Mouse (Mus musculus) lung, embryonic 16.5 days (tissue): ENCODE results near the gene Scgb1a1. TPM values are rescaled to one million over a fixed set of nuclear protein-coding genes. Genes with fewer than 3 reads are reported as not detected.

ENCODE experiments used
- ATAC-seq: fragments of 200-750 bp; cut with Nextera tagmentation; 2 replicates; pipeline ENCODE4 v1.8.0; 2017; ENCODE audit warnings: low read depth, mild to moderate bottlenecking, moderate library complexity
- H3K27ac ChIP-seq: fragments of 300-500 bp; sonication (generic); 2 replicates; pipeline ENCODE4 v1.5.1; 2014; ENCODE audit warnings: mild to moderate bottlenecking, control low read depth, low read length
- H3K27me3 ChIP-seq: fragments of 300-500 bp; sonication (generic); 2 replicates; pipeline ENCODE4 v1.6.1; 2014; ENCODE audit warnings: low read depth, low read length, mixed read lengths; ENCODE audit not compliant: control insufficient read depth, insufficient read depth
- H3K36me3 ChIP-seq: fragments of 300-500 bp; sonication (generic); 2 replicates; pipeline ENCODE4 v1.6.1; 2014; ENCODE audit warnings: low read length; ENCODE audit not compliant: control insufficient read depth, insufficient read depth
- H3K4me1 ChIP-seq: fragments of 300-500 bp; sonication (generic); replicated peaks from 2 replicates; pipeline ENCODE4 v1.6.1; 2014; ENCODE audit warnings: low read length, mixed read lengths; ENCODE audit not compliant: control insufficient read depth, insufficient read depth
- H3K4me2 ChIP-seq: fragments of 300-500 bp; sonication (generic); 2 replicates; pipeline ENCODE4 v1.6.1; 2014; ENCODE audit warnings: low read depth, low read length, control low read depth
- H3K4me3 ChIP-seq: fragments of 300-500 bp; sonication (generic); 2 replicates; pipeline ENCODE4 v1.5.1; 2014; ENCODE audit warnings: mild to moderate bottlenecking, low read length, control low read depth
- H3K9ac ChIP-seq: fragments of 300-500 bp; sonication (generic); 2 replicates; pipeline ENCODE4 v1.6.1; 2014; ENCODE audit warnings: low read length, control low read depth
- H3K9me3 ChIP-seq: fragments of 300-500 bp; sonication (generic); 2 replicates; pipeline ENCODE4 v1.6.1; 2016; ENCODE audit warnings: low read length; ENCODE audit not compliant: control insufficient read depth
- WGBS: fragments of 180-500 bp; shearing (Covaris S2); extraction: QIAGEN DNeasy Blood & Tissue Kit; methylation state at CpG from one replicate; pipeline ENCODE4 v1.1.7; 2014; 5-methylcytosine and 5-hydroxymethylcytosine counted together
- polyA plus RNA-seq: library from polyadenylated mRNA; unstranded; fragments of >200 nt; fragmentation: Nextera tagmentation; extraction: Ambion mirVana; gene quantifications from 2 replicates; pipeline ENCODE4 v1.2.1, GENCODE M21; 2015

Scgb1a1 gene
- polyA plus RNA-seq, 1 experiment from 2014 or later = 25.3 TPM

- Histone ChIP-seq H3K4me1 (peaks cover 31% of the 10 kb centered on the region), H3K9ac (no peak overlapping the region), H3K4me2 (no peak overlapping the region), H3K27me3 (no peaks in the 10 kb centered on the region), H3K36me3 (no peaks in the 10 kb centered on the region), H3K9me3 (no peaks in the 10 kb centered on the region), H3K4me3 (no peak overlapping the region), H3K27ac (peak overlapping the region; percentile 60)
- 58% methylated on average over 12 of the region's 12 CpGs for WGBS
- ATAC-seq = no peak
These were observed 13.9 kb downstream of the Scgb1a1 start for GRCm38 (mm10) chr19:9073776-9074411.

- no peaks in the 10 kb centered on the region for H3K27me3 ChIP-seq
- peaks cover 31% of the 10 kb centered on the region for H3K4me1 ChIP-seq
- no peak overlapping the region for H3K4me2 ChIP-seq
- ATAC-seq = no peak
- no peak overlapping the region for H3K4me3 ChIP-seq
- peak overlapping the region; percentile 86 for H3K27ac ChIP-seq
- WGBS = 42% methylated on average over 2 of the region's 2 CpGs
- H3K9me3 ChIP-seq = no peaks in the 10 kb centered on the region
- no peaks in the 10 kb centered on the region for H3K36me3 ChIP-seq
- H3K9ac ChIP-seq = no peak overlapping the region
These were observed 15.6 kb downstream of the Scgb1a1 start for GRCm38 (mm10) chr19:9072157-9072530.

- peaks cover 31% of the 10 kb centered on the region for H3K4me1 ChIP-seq
- WGBS = 34% methylated on average over 7 of the region's 7 CpGs
These were observed 16.2 kb downstream of the Scgb1a1 start for GRCm38 (mm10) chr19:9071456-9072156.

GRCm38 (mm10) chr19:9070316-9070715 is 17.4 kb downstream of the Scgb1a1 start:
- Histone ChIP-seq H3K36me3 (no peaks in the 10 kb centered on the region), H3K9me3 (no peaks in the 10 kb centered on the region), H3K4me1 (peaks cover 41% of the 10 kb centered on the region), H3K27ac (peak overlapping the region; percentile 86), H3K9ac (no peak overlapping the region), H3K27me3 (no peaks in the 10 kb centered on the region), H3K4me3 (no peak overlapping the region), H3K4me2 (no peak overlapping the region)
- 27% methylated on average over 2 of the region's 2 CpGs for WGBS
- peak; percentile 16; the same call in 1 of the 2 replicates for ATAC-seq

More at GRCm38 (mm10) chr19:9071456-9072156, 16.2 kb downstream of the Scgb1a1 start:
- Histone ChIP-seq H3K9ac (no peak overlapping the region; the same call in 1 of the 2 replicates), H3K4me3 (no peak overlapping the region), H3K36me3 (no peaks in the 10 kb centered on the region), H3K27ac (peak overlapping the region; percentile 86), H3K9me3 (no peaks in the 10 kb centered on the region), H3K27me3 (no peaks in the 10 kb centered on the region), H3K4me2 (no peak overlapping the region)
- peak; percentile 76 for ATAC-seq

GRCm38 (mm10) chr19:9069687-9070307 is 18.0 kb downstream of the Scgb1a1 start:
- H3K36me3 ChIP-seq = no peaks in the 10 kb centered on the region
- no peaks in the 10 kb centered on the region for H3K9me3 ChIP-seq
- H3K4me3 ChIP-seq = no peak overlapping the region
- 19% methylated on average over 8 of the region's 8 CpGs for WGBS
- peaks cover 41% of the 10 kb centered on the region for H3K4me1 ChIP-seq
- H3K27me3 ChIP-seq = no peaks in the 10 kb centered on the region
- no peak overlapping the region for H3K4me2 ChIP-seq
- peak; percentile 63 for ATAC-seq
- H3K9ac ChIP-seq = no peak overlapping the region
- H3K27ac ChIP-seq = peak overlapping the region; percentile 86

- H3K36me3 ChIP-seq = no peaks in the 10 kb centered on the region
- H3K4me3 ChIP-seq = no peak overlapping the region
- H3K9me3 ChIP-seq = no peaks in the 10 kb centered on the region
- peaks cover 39% of the 10 kb centered on the region for H3K4me1 ChIP-seq
- H3K9ac ChIP-seq = no peak overlapping the region
- no peak for ATAC-seq
- no peak overlapping the region for H3K4me2 ChIP-seq
- WGBS = 77% methylated on average over 5 of the region's 5 CpGs
- no peaks in the 10 kb centered on the region for H3K27me3 ChIP-seq
- H3K27ac ChIP-seq = no peak overlapping the region
These were observed 20.5 kb downstream of the Scgb1a1 start for GRCm38 (mm10) chr19:9067292-9067691.

- 36% methylated on average over 9 of the region's 9 CpGs for WGBS
- Histone ChIP-seq H3K27ac (no peak overlapping the region), H3K9ac (no peak overlapping the region)
These were observed 21.9 kb downstream of the Scgb1a1 start for GRCm38 (mm10) chr19:9065621-9066561.

GRCm38 (mm10) chr19:9063831-9064230 is 23.9 kb downstream of the Scgb1a1 start:
- WGBS = 67% methylated on average over 3 of the region's 3 CpGs
- no peak overlapping the region for H3K4me2 ChIP-seq
- no peak overlapping the region for H3K27ac ChIP-seq
- H3K27me3 ChIP-seq = no peaks in the 10 kb centered on the region
- no peak for ATAC-seq
- no peaks in the 10 kb centered on the region for H3K36me3 ChIP-seq
- no peak overlapping the region for H3K9ac ChIP-seq
- peaks cover 10% of the 10 kb centered on the region for H3K4me1 ChIP-seq
- no peak overlapping the region for H3K4me3 ChIP-seq
- H3K9me3 ChIP-seq = no peaks in the 10 kb centered on the region

More at GRCm38 (mm10) chr19:9065621-9066561, 21.9 kb downstream of the Scgb1a1 start:
- Histone ChIP-seq H3K36me3 (no peaks in the 10 kb centered on the region), H3K9me3 (no peaks in the 10 kb centered on the region), H3K4me2 (no peak overlapping the region), H3K4me3 (no peak overlapping the region), H3K4me1 (peaks cover 26% of the 10 kb centered on the region), H3K27me3 (no peaks in the 10 kb centered on the region)
- no peak for ATAC-seq
